Mouse (Mus musculus) retina, adult 2 months (tissue): ENCODE data around the gene Dennd6a.
"Not testable (repeated sequence)": the region's sequence is repeated elsewhere in the genome, so short reads cannot be mapped to it uniquely, and the experiment has no call there.

Source experiments
- DNase-seq: peaks from one replicate; pipeline ENCODE4 v3.0.0-alpha.2; 2012; ENCODE audit warnings: low read depth, low spot score

Gene Dennd6a

DNA sequence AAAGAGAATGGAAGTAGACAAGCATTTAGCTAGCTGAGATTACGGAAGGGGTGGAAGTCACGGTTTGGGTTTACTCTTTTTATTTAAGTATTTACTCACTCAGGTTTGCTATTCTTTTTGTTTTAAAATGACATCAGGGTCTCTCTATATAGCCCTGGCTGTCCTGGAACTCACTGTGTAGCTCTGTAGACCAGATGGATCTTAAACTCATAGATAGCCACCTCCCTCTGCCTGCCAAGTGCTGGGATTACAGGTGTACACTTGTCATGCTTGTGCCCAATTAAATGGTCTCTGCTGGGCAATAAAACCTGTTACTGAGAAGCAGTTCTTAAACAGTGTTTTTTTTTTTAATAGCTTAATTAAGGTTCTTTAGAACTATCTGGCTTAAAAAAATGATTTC lies 66.3 kb downstream of the Dennd6a start:
- no peak for DNase-seq

DNA sequence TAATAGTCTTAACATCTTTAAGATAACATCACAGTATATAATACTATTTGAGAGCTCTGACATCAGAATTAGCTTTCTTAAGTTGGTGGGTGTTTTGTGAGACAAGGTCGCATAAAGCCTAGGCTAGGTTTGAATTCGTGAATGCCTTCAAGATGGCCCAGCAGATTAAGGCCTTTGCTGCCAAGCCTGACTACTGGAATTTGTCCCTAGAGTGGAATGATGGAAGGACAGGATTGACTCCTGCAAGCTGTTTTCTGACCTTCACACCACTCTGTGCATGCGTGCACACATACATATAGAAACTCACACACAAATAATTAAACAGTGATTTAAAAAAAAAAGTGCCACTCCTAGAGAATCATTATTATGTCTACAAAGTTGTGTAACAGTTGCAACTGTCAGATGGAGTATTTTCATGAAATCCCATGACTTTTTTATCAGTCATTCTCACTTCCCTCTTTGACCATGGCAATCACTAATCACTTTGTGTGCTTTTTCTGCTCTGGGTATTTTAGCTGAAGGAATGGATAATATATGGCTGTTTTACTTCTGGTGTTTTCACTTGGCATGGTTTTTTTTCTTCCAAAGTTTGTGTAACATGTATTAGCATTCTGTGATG lies 69.5 kb downstream of the Dennd6a start:
- DNase-seq: no peak

GRCm38 (mm10) chr14:26645989-26646650 lies 72.5 kb downstream of the Dennd6a start:
- no peak for DNase-seq

DNA sequence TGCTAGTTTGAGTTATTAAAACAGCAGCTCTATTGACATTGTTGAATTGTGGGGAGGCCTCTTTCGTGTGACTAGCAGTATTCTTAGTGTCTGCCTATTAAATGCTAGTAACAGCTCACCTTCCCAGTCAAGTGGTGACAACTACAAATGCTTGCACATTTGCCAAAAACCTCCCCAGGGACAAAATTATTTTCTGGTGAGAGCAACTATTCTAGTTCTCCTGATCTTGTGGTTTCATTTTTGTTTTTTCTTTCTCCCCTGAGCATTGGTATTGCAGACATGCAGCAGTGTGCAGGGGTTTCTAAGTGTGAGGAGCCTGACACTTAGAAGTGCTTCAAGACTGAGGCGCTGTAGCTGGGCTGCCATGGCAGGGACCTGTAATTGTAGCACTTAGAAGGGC lies 74.2 kb downstream of the Dennd6a start:
- no peak for DNase-seq

- no peak for DNase-seq
These were observed 78.2 kb downstream of the Dennd6a start for GRCm38 (mm10) chr14:26651901-26652300.

- DNase-seq: no peak
These were observed 84.5 kb downstream of the Dennd6a start for GRCm38 (mm10) chr14:26658178-26658577.

GRCm38 (mm10) chr14:26660233-26660632 lies 86.6 kb downstream of the Dennd6a start:
- no peak for DNase-seq

DNA sequence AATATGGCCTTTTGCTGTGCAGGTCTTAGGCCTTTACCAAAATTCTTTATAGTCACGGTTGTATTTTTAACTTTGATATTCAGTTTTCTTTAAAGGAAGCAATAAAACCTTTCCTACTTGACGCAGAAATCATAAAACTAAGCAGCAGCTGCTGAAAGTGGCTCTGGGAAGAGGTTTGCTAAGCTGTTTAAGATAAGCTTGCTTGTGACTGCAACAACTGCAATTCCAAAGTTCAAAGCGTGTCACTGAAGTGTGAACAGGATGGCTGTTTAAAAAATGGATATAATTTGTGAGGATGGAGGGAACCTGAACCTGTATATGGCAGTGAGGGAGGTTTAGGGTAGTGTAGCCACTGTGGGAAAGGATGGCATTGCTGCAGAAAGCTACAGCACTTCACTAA lies 88.4 kb downstream of the Dennd6a start:
- DNase-seq: no peak

DNA sequence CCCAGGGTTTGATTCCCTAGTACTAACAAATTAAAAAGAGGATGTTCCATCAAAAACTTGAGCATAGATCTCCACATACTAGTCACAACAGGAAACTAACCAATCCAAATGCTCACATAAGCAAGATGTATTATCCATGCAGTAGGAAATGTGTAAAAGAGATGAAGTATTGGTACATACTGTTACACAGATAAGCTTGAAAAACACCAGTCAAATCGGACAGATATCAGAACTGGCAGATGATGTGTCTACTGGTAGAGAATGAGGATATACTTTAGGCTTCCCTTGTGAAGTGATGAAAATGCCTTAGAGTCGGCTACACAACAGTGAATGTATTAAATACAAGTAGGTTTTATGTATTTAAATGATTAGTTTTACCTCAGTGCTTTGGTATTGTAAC lies 88.8 kb downstream of the Dennd6a start:
- no peak for DNase-seq

DNA sequence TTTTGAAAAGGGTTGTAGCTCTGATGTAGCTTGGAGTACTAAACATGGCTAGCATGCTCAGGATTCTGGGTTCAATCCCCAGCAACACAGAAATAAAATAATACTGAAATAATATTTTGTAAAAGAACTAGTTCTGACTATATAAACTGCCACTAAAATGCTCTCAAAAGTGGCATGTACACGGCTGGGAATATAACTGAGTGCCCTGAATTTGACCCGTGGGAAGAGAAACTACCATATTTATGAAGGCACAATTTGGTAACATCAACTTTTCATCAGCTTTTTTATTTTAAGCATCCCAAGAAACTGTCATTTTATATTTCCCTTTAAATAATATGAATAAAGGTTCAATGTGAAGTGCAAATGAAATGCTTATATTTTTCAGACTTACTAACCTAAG lies 90.2 kb downstream of the Dennd6a start:
- no peak for DNase-seq

GRCm38 (mm10) chr14:26667991-26668370 lies 94.3 kb downstream of the Dennd6a start:
- DNase-seq: no peak

GRCm38 (mm10) chr14:26668371-26669291 lies 95.0 kb downstream of the Dennd6a start:
- no peak for DNase-seq

- DNase-seq: peak; percentile 89
These were observed 95.8 kb downstream of the Dennd6a start, which contains the start of gene Pde12 for GRCm38 (mm10) chr14:26669292-26670073. Gene Pde12, minus strand, starts transcription at chr14:26669883.

- DNase-seq: no peak
These were observed 97.3 kb downstream of the Dennd6a start for GRCm38 (mm10) chr14:26670964-26671363.

DNA sequence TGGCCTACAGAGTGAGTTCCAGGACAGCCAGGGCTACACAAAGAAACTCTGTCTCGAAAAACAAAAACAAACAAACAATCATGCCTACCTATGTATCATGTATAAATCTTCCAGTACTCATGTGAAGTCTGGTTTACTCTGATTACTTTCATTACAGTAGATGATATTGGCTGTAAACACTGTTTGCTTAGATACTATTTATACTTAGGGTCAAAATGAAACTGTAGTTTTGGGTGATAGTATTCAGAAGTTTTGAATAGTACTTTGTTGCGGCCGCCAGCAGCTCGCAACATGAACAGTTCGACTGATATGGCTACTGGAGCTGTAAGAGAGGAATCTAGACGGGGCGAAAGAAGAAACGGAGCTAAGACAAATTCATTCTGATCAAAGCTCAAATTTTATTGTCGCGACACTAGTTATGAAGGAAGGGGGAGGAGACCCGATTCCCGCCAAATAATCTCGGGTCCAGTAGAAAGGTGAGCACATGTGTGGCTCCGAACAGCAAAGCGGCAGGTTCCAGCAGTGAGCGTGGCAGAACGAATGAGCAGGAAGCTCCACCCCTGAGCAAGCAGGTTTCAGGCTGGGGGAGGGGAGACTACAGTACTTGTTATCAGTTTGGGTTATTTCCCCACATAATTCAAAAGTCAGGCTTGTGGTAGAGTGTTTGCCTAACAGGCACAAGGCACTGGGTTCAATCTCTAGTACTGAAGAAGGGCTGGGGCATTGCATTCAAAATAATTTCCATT lies 98.4 kb downstream of the Dennd6a start:
- DNase-seq: not testable (repeated sequence)

GRCm38 (mm10) chr14:26674476-26675169 lies 101.0 kb downstream of the Dennd6a start:
- not testable (repeated sequence) for DNase-seq

DNA sequence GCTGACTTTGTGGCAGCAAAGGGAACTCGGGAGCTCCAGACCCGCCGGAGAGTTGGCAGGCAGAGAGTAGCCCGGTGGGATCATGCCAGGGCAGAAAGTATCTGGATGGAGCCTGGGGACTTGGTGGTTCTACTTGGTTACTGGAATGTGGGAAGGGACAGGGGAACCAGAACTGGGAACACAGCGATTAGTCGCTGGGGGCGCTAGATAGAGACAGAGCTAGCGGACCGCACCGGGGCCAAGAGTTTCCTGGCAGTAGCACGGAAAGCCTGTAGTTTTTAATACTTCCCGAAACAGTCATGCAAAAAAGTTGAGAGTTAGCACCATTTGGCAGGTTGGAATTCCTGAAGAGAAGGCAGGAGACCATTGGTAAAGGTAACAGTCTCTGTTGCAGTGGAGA lies 101.7 kb downstream of the Dennd6a start:
- no peak for DNase-seq

- no peak for DNase-seq
These were observed 102.1 kb downstream of the Dennd6a start for GRCm38 (mm10) chr14:26675791-26676190.
